Mouse (Mus musculus) heart, adult 11 months (tissue): Measurements from ENCODE around the gene Cd248.

Experiments
- DNase-seq: peaks from one replicate; pipeline ENCODE4 v3.0.0; 2022

Cd248 gene

DNA sequence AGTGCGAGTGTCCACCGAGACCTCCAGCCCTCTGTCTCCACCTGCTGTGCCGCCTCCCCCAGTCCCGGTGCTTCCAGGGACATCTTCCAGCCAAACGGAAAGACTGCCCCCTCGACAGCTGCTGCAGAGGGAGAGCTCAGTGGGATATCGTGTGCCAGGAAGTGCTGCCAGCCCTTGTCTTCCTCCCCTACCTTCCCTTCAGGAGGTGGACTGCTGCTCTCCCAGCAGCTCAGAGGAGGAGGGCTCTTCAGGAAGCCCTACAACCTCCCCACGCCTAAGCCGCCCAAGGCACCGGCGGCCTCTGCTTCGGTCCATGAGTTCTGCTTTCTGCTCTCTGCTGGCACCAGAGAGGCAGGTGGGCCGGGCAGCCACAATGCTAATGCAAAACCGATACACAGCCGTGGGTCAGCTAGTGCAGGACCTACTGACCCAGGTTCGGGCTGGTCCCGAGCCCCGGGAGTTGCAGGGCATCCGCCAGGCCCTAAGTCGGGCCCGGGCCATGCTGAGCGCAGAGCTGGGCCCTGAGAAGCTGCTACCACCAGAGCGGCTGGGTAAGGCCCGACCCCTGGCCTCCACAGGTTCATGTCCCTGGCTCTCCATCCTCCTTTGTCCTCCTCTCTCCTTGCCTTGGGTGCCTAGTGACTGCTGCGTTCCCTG lies 15.6 kb upstream of the Cd248 start:
- DNase-seq, result no peak

DNA sequence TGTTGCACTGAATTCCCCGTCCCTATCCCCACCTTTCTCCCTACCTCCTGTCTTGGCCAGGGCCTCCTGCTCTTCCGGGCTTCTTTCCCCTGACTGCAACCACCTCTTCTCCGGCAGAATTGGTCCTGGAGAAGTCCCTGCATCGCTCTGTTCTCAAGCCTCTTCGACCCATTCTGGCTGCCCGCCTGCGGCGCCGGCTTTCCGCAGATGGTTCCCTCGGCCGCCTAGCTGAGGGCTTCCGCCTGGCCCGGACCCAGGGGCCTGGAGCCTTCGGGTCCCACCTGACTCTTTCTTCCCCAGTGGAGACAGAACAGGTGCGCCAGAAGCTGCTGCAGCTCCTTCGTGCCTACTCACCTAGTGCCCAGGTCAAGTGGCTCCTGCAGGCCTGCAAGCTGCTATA lies 15.0 kb upstream of the Cd248 start:
- DNase-seq, result no peak

DNA sequence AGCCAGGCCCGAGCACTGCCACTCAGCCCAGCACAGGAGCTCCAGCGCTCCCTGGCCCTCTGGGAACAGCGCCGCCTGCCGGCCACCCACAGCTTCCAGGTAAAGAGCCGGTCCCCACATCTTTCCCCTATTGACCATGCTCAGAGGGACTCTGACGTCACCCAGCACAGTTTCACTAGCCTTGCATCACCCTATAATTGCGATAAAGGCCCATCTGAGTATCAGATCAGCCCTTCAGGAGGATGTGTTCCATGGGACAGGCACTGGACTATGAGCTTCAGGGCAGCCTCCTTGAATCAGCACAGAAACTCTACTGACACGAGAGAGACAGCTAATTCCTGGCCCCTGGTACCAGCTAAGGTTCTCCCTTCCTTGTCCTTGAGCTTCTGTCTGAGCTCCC lies 14.0 kb upstream of the Cd248 start:
- peak; percentile 90 for DNase-seq

DNA sequence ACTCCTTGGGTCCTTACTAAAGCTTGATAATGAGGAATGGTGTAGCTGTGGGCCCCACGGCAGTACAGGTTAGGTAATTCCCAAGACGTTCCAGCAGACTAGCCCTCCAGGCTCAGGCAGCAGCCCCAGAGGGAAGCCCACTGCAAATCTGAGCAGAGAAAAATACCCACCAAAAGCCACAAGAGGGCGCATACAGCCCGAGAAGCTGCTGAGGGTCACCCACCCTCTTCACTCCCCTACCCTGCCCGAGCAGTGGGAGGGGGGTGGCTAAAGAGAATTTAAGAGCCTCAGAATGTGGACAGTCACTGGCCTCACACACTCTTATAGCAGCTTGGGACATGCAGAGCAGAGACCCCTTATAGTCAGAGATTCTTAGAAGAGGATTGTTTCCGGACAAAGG lies 11.6 kb upstream of the Cd248 start:
- peak; percentile 93 for DNase-seq

DNA sequence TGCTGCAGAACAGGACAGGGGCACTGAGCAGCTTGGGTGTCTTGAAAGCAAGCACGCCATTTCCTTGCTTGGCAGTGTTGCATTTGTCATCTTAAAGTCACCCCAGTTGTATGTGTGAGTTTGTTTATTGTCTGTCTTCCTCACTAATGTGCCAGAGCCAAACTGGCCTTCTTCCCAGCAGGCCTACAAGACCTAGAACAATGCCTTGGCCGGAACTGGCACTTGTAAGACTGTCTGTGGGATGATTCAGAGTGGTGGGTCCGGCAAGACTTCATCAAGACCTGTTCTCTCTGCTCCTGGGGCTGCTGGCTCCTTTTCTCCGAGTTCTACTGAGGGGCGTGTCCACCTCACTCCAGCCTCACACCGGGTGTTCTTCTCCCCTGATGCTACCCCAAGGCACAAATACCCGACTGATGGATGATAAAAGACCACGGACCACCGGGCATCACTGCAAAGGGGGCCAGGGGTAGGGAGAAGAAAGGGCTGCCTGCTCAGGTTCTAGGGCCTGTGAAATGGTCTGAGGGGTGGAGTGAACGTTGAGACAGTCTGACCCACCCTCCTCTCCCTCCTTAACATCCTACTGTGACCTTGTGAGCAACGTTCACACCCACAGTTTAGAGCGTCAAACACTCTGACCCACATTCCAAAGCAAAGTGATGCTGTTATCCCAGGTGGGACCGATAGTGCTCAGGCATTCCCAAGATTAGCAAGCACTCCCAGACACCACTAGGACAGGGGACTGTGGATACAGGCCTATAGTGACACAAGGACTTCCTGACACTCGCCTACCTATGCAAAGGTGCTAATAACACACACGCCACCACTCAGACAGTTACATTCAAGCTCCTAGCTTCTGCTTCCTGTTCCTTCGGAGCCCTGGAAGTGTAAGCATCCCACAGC lies 9.8 kb upstream of the Cd248 start:
- peak; percentile 88 for DNase-seq

DNA sequence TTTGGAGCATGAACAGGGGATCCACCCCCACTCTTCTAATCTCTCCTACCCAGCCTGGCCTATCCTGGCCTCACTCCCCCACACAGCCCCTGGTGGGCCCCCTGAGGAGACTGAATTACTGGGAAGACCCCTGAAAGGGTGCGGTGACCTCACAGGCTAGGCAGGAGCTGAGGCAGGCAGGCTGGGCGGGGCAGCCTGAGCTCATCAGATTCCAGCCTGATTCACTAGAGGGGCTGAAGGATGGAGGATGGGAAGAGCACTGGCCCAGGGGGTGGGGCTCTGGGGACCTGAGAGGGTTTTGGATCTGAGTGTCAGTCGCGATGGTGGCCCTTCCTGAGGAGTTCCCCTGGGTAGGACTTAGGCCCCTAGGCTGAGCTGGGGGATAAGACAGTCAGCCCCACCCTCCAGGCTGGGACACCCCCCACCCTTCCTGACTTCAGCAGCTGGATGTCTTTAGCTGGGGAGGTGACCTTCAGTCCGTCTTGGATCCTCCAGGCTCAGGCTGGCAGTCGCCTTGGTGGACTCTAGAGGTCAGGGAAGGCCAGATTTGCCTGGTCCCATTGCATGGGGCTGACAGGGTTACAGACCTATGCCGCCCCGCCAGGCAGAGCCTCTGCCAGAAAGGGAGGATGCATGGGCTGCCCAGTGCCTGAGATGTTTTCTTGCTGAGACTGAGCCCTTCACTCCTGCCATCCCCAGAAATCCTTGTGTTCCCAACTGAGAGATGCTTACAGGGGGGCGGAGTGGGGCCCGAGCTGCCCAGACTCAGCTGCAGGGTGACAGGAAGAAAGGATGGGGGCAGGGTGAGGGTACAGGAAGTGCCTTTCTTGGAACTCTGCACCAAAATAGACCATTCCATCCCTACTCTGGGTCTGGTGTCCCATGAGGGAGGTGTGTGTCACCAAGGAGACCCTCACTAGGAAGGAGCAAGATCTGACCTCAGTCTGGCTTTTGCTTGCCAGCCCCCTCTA lies 8.8 kb upstream of the Cd248 start:
- DNase-seq, result peak; percentile 95

- DNase-seq, result peak; percentile 95
Observed at GRCm38 (mm10) chr19:5060365-5061330, 7.2 kb upstream of the Cd248 start.

DNA sequence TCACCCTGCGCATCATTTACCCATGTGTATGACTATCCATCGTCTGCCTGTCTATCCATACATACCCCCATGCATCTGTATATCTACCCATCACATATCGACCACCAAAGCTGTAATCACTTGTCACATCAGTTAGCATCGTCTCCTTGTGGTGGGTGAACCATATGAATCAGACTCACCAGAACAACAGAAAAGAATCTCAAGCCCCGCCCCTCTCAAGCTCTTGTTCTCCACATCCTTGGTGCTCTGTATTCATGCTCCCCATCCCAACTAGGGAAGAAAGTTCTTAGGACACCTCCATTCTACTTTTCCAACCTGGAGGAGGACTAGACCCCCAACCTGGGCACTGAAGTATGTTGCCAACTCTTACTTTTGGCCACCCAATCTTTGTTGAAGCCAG lies 5.8 kb upstream of the Cd248 start:
- no peak for DNase-seq

DNA sequence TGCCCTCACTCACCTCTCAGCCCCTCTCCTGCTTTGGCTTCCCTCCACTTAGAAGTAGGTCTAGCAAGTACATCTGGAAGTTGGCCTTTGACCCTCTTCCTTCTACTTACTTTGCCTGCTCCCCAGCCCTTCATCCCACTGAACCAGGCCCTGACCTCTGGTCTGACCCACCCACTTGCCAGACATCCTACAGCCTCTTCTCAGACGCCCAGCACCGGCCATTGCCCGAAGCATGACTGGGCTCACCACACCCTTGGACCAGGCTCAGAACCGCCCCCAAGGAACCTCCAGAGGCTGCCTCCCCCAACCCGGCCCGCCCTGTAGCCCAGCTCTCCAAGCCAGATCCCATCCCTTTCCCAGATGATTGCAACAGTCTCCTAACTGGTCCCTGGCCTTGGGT lies 5.4 kb upstream of the Cd248 start:
- peak; percentile 95 for DNase-seq

- DNase-seq, result peak; percentile 92
Observed at GRCm38 (mm10) chr19:5065104-5065503, 2.8 kb upstream of the Cd248 start.

GRCm38 (mm10) chr19:5067040-5067799 lies 658 bp upstream of the Cd248 start:
- DNase-seq, result peak; percentile 94

GRCm38 (mm10) chr19:5068570-5069234 lies 824 bp downstream of the Cd248 start:
- peak; percentile 95 for DNase-seq

DNA sequence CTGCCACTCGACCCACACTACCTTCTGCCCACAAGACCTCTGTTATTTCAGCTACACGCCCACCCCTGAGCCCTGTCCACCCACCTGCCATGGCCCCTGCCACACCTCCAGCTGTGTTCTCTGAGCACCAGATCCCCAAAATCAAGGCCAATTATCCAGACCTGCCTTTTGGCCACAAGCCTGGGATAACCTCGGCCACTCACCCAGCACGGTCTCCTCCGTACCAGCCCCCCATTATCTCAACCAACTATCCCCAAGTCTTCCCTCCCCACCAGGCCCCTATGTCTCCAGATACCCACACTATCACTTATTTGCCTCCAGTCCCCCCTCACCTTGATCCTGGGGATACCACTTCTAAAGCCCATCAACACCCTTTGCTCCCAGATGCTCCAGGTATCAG lies 1.6 kb downstream of the Cd248 start:
- peak; percentile 90 for DNase-seq

GRCm38 (mm10) chr19:5069978-5070377 lies 2.1 kb downstream of the Cd248 start:
- DNase-seq, result peak; percentile 94

GRCm38 (mm10) chr19:5071077-5071476 lies 3.2 kb downstream of the Cd248 start:
- peak; percentile 91 for DNase-seq

- peak; percentile 99 for DNase-seq
Observed at GRCm38 (mm10) chr19:5071545-5072369, 3.9 kb downstream of the Cd248 start.

DNA sequence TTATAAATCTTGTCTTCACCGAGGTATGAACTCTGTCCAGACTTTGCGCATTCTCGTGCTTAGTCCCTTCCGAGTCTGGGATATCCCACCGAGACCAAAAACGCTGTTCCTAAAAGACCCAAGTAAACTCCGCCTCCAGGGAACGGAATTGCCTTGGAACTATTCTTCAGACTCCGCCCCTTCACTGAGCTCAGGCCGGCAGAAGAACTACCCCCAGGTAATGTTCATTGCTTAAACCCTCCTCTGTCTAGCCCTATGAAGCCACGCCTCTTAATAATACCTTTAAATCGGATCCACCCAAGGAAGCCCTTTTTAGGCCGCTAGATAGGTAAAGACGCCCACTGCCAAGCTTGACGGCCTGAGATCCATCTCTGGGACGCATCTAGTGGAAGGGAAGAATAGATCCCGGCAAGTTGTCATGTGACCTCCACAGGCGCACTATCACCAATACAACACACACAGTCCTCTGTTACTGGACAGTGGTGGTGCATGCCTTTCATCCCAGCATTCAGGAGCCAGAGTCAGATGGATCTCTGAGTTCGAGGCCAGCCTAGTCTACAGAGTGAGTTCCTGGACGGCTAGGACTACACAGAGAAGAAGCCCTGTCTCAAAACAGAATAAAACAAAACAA lies 4.6 kb downstream of the Cd248 start:
- peak; percentile 95 for DNase-seq

DNA sequence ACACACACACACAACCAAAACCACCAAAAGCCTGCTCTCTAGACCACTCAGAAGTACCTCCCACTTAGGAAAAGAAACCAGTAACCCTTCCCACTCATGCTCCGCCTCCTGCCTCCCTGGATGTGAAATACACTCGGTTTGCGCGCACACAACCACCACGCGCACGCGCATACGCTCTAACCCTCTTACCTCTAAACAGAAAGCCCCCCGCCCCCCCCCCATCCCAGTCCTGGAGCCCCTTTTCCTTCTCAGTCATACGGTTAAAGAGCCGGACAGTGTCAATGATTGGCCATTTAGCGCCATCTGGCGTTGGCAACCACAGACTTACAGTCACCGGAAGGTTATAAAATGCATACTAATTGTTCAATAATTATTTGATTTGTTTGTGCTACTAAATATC lies 5.2 kb downstream of the Cd248 start:
- peak; percentile 95 for DNase-seq

- DNase-seq, result no peak
Observed at GRCm38 (mm10) chr19:5073518-5073917, 5.6 kb downstream of the Cd248 start.
